Mouse (Mus musculus): ENCODE results near the gene Hoxa2.

- peak; percentile 29; the same call in 1 of the 2 replicates for TF ChIP-seq POLR2A (IDR thresholded peaks at IDR 0.05; ENCODE audit: low read depth, low read length)
- TF ChIP-seq CTCF (IDR thresholded peaks at IDR 0.05; ENCODE audit: extremely low read depth, insufficient read length, insufficient replicate concordance, low read depth, low read length) = no peak
These were observed 12.6 kb upstream of the Hoxa2 start, which contains the start of gene 5730596B20Rik for GRCm38 (mm10) chr6:52177061-52177735.

Data from small intestine, adult 2 months (tissue).